Mouse (Mus musculus): ENCODE results near the gene Mark4. TPM values are rescaled to one million over a fixed set of nuclear protein-coding genes. Genes with fewer than 3 reads are reported as not detected.

Mark4 gene
- polyA plus RNA-seq, 1 experiment from 2014 or later: 4.4 TPM

DNA sequence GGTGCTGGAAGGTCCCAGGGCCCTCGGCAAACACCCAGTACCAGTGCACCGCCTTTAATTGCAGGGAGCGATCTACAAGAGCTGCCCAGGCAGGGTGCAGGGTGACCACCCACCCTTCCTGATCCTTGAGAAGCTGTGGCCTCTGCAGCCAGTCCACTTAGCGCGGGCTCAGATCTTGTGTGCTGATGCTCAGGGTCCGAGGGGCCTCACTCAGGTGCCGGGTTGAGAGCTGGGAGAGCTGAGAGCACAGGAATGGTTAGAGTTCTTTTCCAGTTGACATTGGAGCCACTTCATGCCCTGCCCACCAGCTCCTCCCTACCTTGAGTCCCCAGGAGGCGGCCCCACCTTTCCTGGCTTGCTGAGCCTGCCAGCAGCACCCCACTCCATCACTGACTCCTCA lies 64.1 kb downstream of the Mark4 start:
- Histone ChIP-seq H3K9ac (ENCODE audit: low read depth, low read length) (no peak overlapping the region), H3K27ac (ENCODE audit: low read length) (no peak overlapping the region), H3K4me2 (ENCODE audit: low read depth, low read length) (no peak overlapping the region), H3K9me3 (ENCODE audit: control insufficient read depth, low read length) (no peaks in the 10 kb centered on the region), H3K27me3 (replicated peaks; ENCODE audit: control insufficient read depth, insufficient read depth, low read length) (no peaks in the 10 kb centered on the region), H3K4me1 (ENCODE audit: control insufficient read depth, insufficient read depth, low read length) (peaks cover 3% of the 10 kb centered on the region), H3K36me3 (ENCODE audit: control insufficient read depth, insufficient read depth, low read length) (peaks cover 26% of the 10 kb centered on the region), H3K4me3 (ENCODE audit: low read length) (no peak overlapping the region)
- WGBS: 84% methylated on average over 8 of the region's 8 CpGs
- ATAC-seq: no peak

- ATAC-seq: no peak
- H3K9me3 ChIP-seq (ENCODE audit: control insufficient read depth, low read length): no peaks in the 10 kb centered on the region
- WGBS: 82% methylated on average over 10 of the region's 10 CpGs
Measured at GRCm38 (mm10) chr7:19388699-19389413, 69.8 kb downstream of the Mark4 start.

DNA sequence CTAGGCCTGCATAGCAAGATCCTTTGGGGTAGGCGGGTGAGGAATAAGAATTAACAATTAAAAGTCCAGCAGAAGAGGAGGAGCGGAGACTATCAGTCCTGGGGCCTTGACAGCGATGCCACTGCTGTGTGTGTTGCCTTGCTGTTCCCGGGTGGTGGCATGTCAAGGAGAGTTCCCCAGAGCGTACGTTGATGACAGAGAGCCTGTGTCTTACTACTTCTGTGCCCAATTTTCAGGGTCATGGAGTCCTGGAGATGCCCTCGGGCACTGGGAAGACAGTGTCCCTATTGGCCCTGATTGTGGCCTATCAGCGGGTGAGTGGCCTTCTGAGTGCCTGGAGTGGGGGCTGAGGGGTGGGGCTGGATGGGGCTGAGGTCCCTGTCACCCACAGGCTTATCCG lies 74.9 kb downstream of the Mark4 start:
- Histone ChIP-seq H3K36me3 (ENCODE audit: control insufficient read depth, insufficient read depth, low read length) (peaks cover 24% of the 10 kb centered on the region), H3K27me3 (replicated peaks; ENCODE audit: control insufficient read depth, insufficient read depth, low read length) (no peaks in the 10 kb centered on the region), H3K9ac (ENCODE audit: low read depth, low read length) (no peak overlapping the region), H3K4me2 (ENCODE audit: low read depth, low read length) (no peak overlapping the region), H3K27ac (ENCODE audit: low read length) (no peak overlapping the region), H3K4me1 (ENCODE audit: control insufficient read depth, insufficient read depth, low read length) (peaks cover 11% of the 10 kb centered on the region), H3K4me3 (ENCODE audit: low read length) (no peak overlapping the region), H3K9me3 (ENCODE audit: control insufficient read depth, low read length) (no peaks in the 10 kb centered on the region)
- ATAC-seq: no peak
- WGBS: 85% methylated on average over 9 of the region's 9 CpGs

More at GRCm38 (mm10) chr7:19388699-19389413, 69.8 kb downstream of the Mark4 start:
- H3K4me2 ChIP-seq (ENCODE audit: low read depth, low read length): no peak overlapping the region
- no peak overlapping the region for H3K4me3 ChIP-seq (ENCODE audit: low read length)
- H3K27ac ChIP-seq (ENCODE audit: low read length): no peak overlapping the region
- peaks cover 48% of the 10 kb centered on the region for H3K36me3 ChIP-seq (ENCODE audit: control insufficient read depth, insufficient read depth, low read length)
- no peaks in the 10 kb centered on the region for H3K27me3 ChIP-seq (replicated peaks; ENCODE audit: control insufficient read depth, insufficient read depth, low read length)
- no peak overlapping the region for H3K9ac ChIP-seq (ENCODE audit: low read depth, low read length)
- H3K4me1 ChIP-seq (ENCODE audit: control insufficient read depth, insufficient read depth, low read length): no peaks in the 10 kb centered on the region

DNA sequence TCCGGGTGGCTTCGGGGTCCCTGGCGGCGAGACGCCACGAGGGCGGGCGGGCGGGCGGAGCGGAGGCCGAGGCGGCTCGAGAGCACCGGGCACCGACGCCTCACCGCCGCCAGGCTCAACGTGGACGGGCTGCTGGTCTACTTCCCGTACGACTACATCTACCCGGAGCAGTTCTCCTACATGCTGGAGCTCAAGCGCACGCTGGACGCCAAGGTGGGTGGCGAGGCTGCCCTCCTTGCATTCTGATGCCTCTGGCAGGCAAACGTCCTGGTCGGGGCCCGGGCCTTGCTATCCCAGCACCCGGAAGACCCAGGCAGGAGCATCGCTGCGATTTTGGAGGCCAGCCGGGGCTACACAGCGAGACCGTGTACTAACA lies 76.5 kb downstream of the Mark4 start:
- Histone ChIP-seq H3K4me2 (ENCODE audit: low read depth, low read length) (peak overlapping the region; percentile 87), H3K4me3 (ENCODE audit: low read length) (peak overlapping the region; percentile 73), H3K9me3 (ENCODE audit: control insufficient read depth, low read length) (no peaks in the 10 kb centered on the region), H3K27me3 (replicated peaks; ENCODE audit: control insufficient read depth, insufficient read depth, low read length) (no peaks in the 10 kb centered on the region), H3K4me1 (ENCODE audit: control insufficient read depth, insufficient read depth, low read length) (peaks cover 11% of the 10 kb centered on the region), H3K36me3 (ENCODE audit: control insufficient read depth, insufficient read depth, low read length) (peaks cover 22% of the 10 kb centered on the region), H3K27ac (ENCODE audit: low read length) (no peak overlapping the region), H3K9ac (ENCODE audit: low read depth, low read length) (peak overlapping the region; percentile 75)
- 0% methylated on average over 22 of the region's 37 CpGs for WGBS
- ATAC-seq: peak; percentile 78

- 7% methylated on average over 39 of the region's 48 CpGs for WGBS
- Histone ChIP-seq H3K27ac (ENCODE audit: low read length) (no peak within 1 kb of the TSS), H3K9ac (ENCODE audit: low read depth, low read length) (peak within 1 kb of the TSS; percentile 75), H3K4me2 (ENCODE audit: low read depth, low read length) (peak within 1 kb of the TSS; percentile 87), H3K4me1 (ENCODE audit: control insufficient read depth, insufficient read depth, low read length) (peaks cover 11% of the 10 kb centered on the region), H3K27me3 (replicated peaks; ENCODE audit: control insufficient read depth, insufficient read depth, low read length) (no peaks in the 10 kb centered on the region), H3K9me3 (ENCODE audit: control insufficient read depth, low read length) (no peaks in the 10 kb centered on the region), H3K36me3 (ENCODE audit: control insufficient read depth, insufficient read depth, low read length) (peaks cover 18% of the 10 kb centered on the region), H3K4me3 (ENCODE audit: low read length) (peak within 1 kb of the TSS; percentile 73)
- peak; percentile 99 for ATAC-seq
Measured at GRCm38 (mm10) chr7:19381377-19382165, 77.0 kb downstream of the Mark4 start, which contains the start of gene Ercc2. Gene Ercc2, plus strand, starts transcription at chr7:19382010.

- Histone ChIP-seq H3K9ac (ENCODE audit: low read depth, low read length) (no peak overlapping the region), H3K27ac (ENCODE audit: low read length) (no peak overlapping the region), H3K4me1 (ENCODE audit: control insufficient read depth, insufficient read depth, low read length) (peaks cover 6% of the 10 kb centered on the region), H3K4me2 (ENCODE audit: low read depth, low read length) (no peak overlapping the region), H3K9me3 (ENCODE audit: control insufficient read depth, low read length) (no peaks in the 10 kb centered on the region), H3K36me3 (ENCODE audit: control insufficient read depth, insufficient read depth, low read length) (no peaks in the 10 kb centered on the region), H3K27me3 (replicated peaks; ENCODE audit: control insufficient read depth, insufficient read depth, low read length) (no peaks in the 10 kb centered on the region), H3K4me3 (ENCODE audit: low read length) (no peak overlapping the region)
- ATAC-seq: no peak
- WGBS: 77% methylated on average over 8 of the region's 8 CpGs
Measured at GRCm38 (mm10) chr7:19378049-19378448, 80.6 kb downstream of the Mark4 start.

DNA sequence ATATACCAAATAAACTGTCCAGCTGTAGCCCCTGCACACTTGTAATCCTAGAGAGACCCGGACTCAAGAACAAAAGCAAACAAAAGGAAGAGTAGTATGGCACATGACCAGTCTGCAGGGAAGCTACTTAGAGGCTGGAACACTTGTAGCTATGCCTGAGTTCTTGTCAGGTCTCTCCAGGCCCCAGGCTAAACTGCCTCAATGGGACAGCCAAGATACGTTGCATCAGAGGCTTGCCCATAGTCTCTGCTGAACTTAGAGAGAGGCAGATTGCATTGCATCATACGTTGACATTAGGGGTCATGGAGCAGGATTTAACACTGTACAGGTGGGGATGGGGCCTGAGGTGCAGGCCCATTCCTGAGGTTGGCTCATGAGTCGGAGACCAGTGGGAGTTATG lies 82.6 kb downstream of the Mark4 start:
- no peak overlapping the region for H3K4me3 ChIP-seq (ENCODE audit: low read length)
- H3K9me3 ChIP-seq (ENCODE audit: control insufficient read depth, low read length): no peaks in the 10 kb centered on the region
- H3K27me3 ChIP-seq (replicated peaks; ENCODE audit: control insufficient read depth, insufficient read depth, low read length): no peaks in the 10 kb centered on the region
- no peaks in the 10 kb centered on the region for H3K4me1 ChIP-seq (ENCODE audit: control insufficient read depth, insufficient read depth, low read length)
- 79% methylated on average over 4 of the region's 4 CpGs for WGBS
- no peak for ATAC-seq
- no peak overlapping the region for H3K4me2 ChIP-seq (ENCODE audit: low read depth, low read length)
- no peaks in the 10 kb centered on the region for H3K36me3 ChIP-seq (ENCODE audit: control insufficient read depth, insufficient read depth, low read length)
- H3K9ac ChIP-seq (ENCODE audit: low read depth, low read length): no peak overlapping the region
- H3K27ac ChIP-seq (ENCODE audit: low read length): no peak overlapping the region

GRCm38 (mm10) chr7:19375368-19375767 lies 83.3 kb downstream of the Mark4 start:
- Histone ChIP-seq H3K27me3 (replicated peaks; ENCODE audit: control insufficient read depth, insufficient read depth, low read length) (no peaks in the 10 kb centered on the region), H3K4me1 (ENCODE audit: control insufficient read depth, insufficient read depth, low read length) (no peaks in the 10 kb centered on the region), H3K9ac (ENCODE audit: low read depth, low read length) (no peak overlapping the region), H3K4me2 (ENCODE audit: low read depth, low read length) (no peak overlapping the region), H3K36me3 (ENCODE audit: control insufficient read depth, insufficient read depth, low read length) (no peaks in the 10 kb centered on the region), H3K27ac (ENCODE audit: low read length) (no peak overlapping the region), H3K9me3 (ENCODE audit: control insufficient read depth, low read length) (no peaks in the 10 kb centered on the region), H3K4me3 (ENCODE audit: low read length) (no peak overlapping the region)
- 78% methylated on average over 18 of the region's 18 CpGs for WGBS
- ATAC-seq: no peak
